Mouse (Mus musculus): Measurements from ENCODE around the gene Aldh6a1. TPM values are rescaled to one million over a fixed set of nuclear protein-coding genes. Genes with fewer than 3 reads are reported as not detected.

Gene Aldh6a1
- 100 to 1,000 TPM; 230 to 234 TPM for total RNA-seq (2021)
- long read RNA-seq, experiment 1, transcript Aldh6a1-201 (12 exons, 3,399 nt): major isoform, 380 of 452 reads
- long read RNA-seq, experiment 1, partial matches to known transcripts: 45 of 452 reads
- long read RNA-seq, experiment 1, other reads (novel, unspliced or antisense): 27 of 452 reads
- long read RNA-seq, experiment 2, transcript Aldh6a1-201 (12 exons, 3,399 nt): major isoform, 237 of 285 reads
- long read RNA-seq, experiment 2, partial matches to known transcripts: 24 of 285 reads
- long read RNA-seq, experiment 2, other reads (novel, unspliced or antisense): 24 of 285 reads

GRCm38 (mm10) chr12:84450718-84451646 is at the start of gene Aldh6a1, which contains the start of gene Lin52:
TSS of gene Aldh6a1 (minus strand) at chr12:84451004.
TSS of gene Lin52 (plus strand) at chr12:84451422.
- peak; percentile 96 for DNase-seq

GRCm38 (mm10) chr12:84496795-84497194 is 46.0 kb upstream of the Aldh6a1 start:
- no peak for DNase-seq

DNA sequence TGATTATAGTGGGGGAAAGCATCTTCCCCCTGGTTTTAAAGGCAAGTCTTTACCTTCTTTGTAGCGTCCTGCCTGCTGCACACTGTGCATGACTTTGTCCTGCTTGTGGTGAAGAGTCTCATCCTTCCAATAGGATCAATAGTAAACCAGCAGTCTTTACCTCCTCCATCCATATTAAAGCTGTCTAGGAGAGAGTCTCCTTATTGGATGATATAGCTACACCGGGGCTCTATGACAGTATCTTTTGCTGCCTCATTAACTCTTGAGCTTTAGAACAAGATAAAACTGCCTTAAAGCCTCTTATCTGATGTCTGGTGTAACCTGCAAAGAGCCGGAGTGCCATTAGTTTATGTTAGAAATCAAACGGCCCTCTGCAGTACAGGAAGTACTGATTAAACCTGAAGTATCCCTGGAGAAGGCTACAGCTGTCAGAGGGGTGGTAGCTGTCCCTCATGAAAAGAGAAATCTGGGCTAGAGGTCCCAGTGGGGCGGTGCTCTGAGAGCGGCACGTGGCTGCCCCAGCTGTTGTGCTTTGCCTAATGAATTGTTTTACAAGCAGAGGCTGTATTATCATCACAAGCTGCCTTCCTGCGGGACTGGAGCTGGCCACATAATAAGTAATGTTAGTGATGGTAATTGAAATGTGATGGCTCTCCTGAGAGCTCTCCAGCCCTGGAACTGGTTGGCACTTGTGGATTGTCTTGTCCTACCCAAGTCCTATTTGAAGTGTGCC is 36.7 kb upstream of the Aldh6a1 start:
- DNase-seq: peak; percentile 20

GRCm38 (mm10) chr12:84482778-84483585 is 32.2 kb upstream of the Aldh6a1 start:
- DNase-seq: no peak

- no peak for DNase-seq
Measured at GRCm38 (mm10) chr12:84481251-84481650, 30.4 kb upstream of the Aldh6a1 start.

GRCm38 (mm10) chr12:84478937-84479336 is 28.1 kb upstream of the Aldh6a1 start:
- DNase-seq: no peak

DNA sequence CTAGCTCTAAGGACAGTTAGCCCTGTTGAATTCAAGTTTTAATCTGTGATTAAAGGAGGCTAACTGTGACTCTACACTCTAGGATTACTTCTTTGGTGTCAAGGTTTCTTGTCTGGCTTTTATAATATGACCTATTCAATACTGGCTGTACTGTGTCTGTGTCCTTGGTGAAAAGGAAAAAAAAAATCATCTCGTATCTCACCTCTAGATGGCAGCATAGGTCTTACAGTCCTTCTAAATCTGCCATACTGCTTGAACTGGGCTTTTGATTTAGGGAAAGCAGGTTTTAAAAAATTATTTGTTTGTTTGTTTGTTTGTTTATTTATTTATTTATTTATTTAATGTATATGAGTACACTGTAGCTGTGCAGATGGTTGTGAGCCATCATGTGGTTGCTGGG is 17.9 kb upstream of the Aldh6a1 start:
- DNase-seq: peak; percentile 12

DNA sequence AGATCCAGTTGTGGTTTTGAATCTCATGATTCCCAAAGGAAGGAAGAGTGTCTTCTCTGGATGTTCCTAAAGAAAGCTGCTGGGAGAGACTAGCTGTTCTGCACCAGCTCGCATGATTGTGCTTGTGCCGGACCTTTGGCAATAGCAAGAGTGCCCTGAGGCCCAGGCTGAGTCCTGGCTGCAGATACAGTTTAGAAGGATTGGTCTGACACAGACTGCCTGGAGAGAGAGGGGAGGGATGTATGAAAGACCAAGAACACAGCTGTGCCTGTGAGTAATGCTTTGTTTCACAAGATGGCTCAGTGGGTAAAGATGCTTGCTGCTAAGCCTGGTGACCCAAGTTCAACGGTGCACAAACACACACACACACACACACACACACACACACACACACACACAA is 12.1 kb upstream of the Aldh6a1 start:
- no peak for DNase-seq

GRCm38 (mm10) chr12:84461416-84461815 is 10.6 kb upstream of the Aldh6a1 start:
- DNase-seq: no peak

DNA sequence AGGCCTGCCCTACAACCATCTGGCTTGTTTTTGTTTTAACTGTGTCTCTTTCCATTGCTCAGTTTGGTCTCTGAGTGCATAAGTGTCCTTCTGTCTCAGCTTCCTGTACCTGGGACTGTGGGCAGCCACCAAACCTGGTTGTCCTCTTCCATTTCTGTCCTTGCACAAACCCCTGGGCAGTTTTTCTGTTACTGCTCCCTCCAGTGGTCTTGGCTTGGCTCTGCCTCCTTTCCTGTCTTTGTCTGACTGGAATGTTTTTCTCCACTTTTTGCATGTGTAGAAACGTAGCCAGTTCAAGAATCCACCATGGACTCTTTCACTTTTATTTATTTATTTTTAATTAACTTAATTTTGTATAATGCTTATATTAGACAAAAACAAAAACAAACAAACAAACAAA is 9.0 kb upstream of the Aldh6a1 start:
- DNase-seq: no peak

- DNase-seq: no peak
Measured at GRCm38 (mm10) chr12:84456911-84457310, 6.1 kb upstream of the Aldh6a1 start.

- DNase-seq: no peak
Measured at GRCm38 (mm10) chr12:84451801-84452200, 997 bp upstream of the Aldh6a1 start.

GRCm38 (mm10) chr12:84450351-84450717 is 470 bp downstream of the Aldh6a1 start:
- DNase-seq: peak; percentile 74

DNA sequence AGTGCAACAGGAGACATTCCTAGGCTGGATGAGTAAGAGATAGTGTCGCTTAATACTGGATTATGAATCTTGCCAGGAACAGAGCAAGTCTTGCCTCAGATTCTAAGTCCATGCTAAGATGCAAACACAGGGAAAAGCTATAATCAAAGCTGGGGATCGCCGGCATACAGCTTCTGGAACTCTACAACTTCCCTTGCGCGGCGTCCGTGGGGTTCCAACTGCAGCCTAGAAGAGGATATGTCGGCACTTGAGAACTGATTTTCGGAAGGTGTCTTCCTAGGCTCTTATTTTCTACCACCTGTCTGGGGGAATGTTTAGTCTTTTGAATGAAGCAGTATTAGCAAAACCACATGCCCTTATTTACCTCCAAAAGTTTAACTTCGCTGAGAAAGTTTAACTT is 917 bp downstream of the Aldh6a1 start:
- DNase-seq: no peak

DNA sequence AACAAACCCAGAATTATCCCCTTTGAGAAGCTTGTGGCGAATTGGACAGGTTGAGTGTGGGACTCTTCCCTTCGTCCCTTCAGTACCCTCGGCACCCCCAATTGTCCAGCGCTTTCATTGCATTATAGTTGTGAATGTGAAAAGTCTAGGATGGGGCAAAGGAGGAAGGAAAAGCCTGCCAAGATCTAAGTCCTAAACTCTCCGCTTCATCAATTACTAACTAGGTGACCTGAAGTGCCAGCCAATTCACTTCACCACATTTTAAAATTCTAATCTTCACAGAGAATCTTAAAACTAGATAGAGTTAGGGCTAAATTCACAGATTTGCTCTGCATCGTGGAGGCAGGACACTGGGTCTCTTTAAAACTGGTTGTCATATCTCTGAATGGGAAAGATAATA is 2.6 kb downstream of the Aldh6a1 start:
- no peak for DNase-seq

DNA sequence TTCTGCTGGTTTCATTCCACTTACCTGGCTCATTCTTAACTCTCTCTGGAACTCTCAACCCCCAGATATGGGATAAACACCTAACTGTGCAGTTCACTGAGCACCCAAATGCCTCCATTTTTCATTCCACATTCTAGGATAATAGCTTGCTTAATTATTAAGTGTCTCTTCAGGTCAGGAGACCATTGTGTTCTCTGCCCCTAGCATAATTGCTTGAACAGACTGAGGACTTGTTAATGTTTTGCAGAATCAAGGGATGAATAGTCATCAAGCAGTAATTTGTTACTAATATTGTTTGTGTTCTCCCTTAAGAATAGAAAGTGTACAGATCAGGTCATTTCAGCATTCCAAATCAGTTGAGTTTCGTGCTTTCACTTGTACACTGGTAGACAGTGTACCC is 3.4 kb downstream of the Aldh6a1 start:
- no peak for DNase-seq

- DNase-seq: no peak
Measured at GRCm38 (mm10) chr12:84442526-84442925, 8.3 kb downstream of the Aldh6a1 start.

DNA sequence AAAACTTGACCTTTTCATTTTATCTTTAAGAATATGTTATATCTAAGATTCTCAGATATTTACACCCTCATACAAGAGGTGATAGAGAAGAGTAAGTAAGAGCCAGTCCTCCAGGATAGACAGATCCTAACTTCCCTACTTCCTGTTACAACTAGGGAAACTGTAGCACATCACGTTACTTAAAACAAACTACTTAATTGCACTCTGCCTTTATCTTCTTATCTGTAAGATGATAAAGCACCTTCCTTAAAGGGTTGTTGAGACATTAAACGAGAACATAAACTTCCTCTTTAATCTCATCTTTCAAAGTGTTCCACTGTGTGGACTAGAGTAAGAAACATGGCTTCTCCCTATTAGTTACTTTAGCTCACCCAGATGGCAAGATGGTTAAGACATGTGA is 12.1 kb downstream of the Aldh6a1 start:
- no peak for DNase-seq

DNA sequence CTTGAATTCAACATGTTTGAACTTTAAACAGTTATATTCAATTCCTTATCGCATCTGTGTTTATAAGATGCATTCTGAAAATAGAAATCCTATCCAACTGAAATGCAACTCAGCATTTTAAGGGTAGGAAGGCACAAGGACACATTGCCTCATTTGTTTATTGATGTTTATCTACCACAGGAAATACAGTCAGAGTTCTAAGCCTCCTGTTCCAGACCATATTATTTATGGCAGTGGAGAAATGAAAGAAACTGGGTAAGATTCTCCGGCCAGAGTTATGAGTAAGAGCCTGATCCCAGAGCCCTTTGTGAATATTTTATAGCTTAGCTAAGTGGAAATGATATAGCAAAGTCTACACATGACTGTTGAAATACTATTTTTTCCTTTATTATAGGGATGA is 21.0 kb downstream of the Aldh6a1 start:
- DNase-seq: no peak

DNA sequence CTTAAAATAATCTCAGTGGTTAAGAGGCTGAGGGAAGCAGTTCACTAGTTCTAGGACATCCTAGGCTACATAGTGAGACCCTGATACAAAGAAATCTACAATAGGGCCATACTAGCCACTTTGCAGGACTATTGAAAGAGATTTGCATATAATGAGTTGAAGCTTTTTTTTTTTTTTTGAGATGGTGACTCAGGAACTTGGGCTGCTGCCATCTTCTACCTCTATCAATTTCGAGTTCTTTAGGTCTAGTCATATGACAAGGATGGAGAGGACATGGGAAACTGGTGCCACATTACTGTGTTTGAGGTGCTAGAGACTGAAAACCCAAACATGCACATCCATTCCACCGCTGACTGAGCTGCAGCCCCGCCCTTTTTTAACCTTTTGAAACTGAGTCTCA is 26.8 kb downstream of the Aldh6a1 start:
- no peak for DNase-seq

GRCm38 (mm10) chr12:84417605-84417922 is 33.2 kb downstream of the Aldh6a1 start:
- no peak for DNase-seq
